Mouse (Mus musculus) left cerebral cortex, postnatal 10 days (tissue): ENCODE data around the gene Tmem130. TPM values are rescaled to one million over a fixed set of nuclear protein-coding genes. Genes with fewer than 3 reads are reported as not detected.

Source experiments
- total RNA-seq, 2 experiments: library from RNA; stranded (reverse); gene quantifications; 2 replicates each; pipeline ENCODE4 v1.2.3; 2021

The Tmem130 gene
- total RNA-seq, 2 experiments from 2014 or later, result 205 to 222 TPM

Other genes starting within 250 kb of the Tmem130 start
- 10 to 100 TPM; 30.5 to 33.5 TPM for gene Nptx2, start 215.9 kb downstream of the Tmem130 start, total RNA-seq
- gene Trrap, start 5.9 kb upstream of the Tmem130 start, total RNA-seq, result 100 to 1,000 TPM; 142 to 154 TPM
- gene Smurf1, start 204.0 kb upstream of the Tmem130 start, total RNA-seq, result 10 to 100 TPM; 39.4 to 40.2 TPM